Mouse (Mus musculus) heart, postnatal 0 days (tissue): ENCODE measurements around the gene Tenm3.

Experiments used
- CTCF ChIP-seq: IDR thresholded peaks from 2 replicates; pipeline ENCODE4 v1.5.1; 2016; ENCODE audit warnings: antibody characterized with exemption, control low read depth, low read depth
- EP300 ChIP-seq: IDR thresholded peaks from 2 replicates; pipeline ENCODE4 v1.6.1; 2016; ENCODE audit warnings: antibody characterized with exemption, low read depth

GRCm38 (mm10) chr8:48544840-48545239 is 298.9 kb downstream of the Tenm3 start:
- TF ChIP-seq CTCF (no peak), EP300 (no peak)
